Mouse (Mus musculus) urinary bladder, postnatal 10 days (tissue): ENCODE data around the gene Nol12.
A peak's percentile ranks its signal among the peaks of the same experiment; 100 is the strongest.

Experiments
- DNase-seq: peaks from one replicate; pipeline ENCODE4 v3.0.0; 2022; ENCODE audit warnings: low spot score

Gene Nol12

GRCm38 (mm10) chr15:78948883-78949282 is 14.2 kb downstream of the Nol12 start:
- no peak for DNase-seq

- DNase-seq: no peak
Measured at GRCm38 (mm10) chr15:78955663-78956062, 20.9 kb downstream of the Nol12 start.

- DNase-seq: no peak
Measured at GRCm38 (mm10) chr15:78956351-78956750, 21.6 kb downstream of the Nol12 start.

GRCm38 (mm10) chr15:78957021-78957420 is 22.3 kb downstream of the Nol12 start:
- no peak for DNase-seq

GRCm38 (mm10) chr15:78959537-78959936 is 24.8 kb downstream of the Nol12 start:
- DNase-seq: no peak

- no peak for DNase-seq
Measured at GRCm38 (mm10) chr15:78960088-78960487, 25.4 kb downstream of the Nol12 start.

GRCm38 (mm10) chr15:78962885-78963284 is 28.2 kb downstream of the Nol12 start:
- DNase-seq: no peak

GRCm38 (mm10) chr15:78971626-78972025 is 36.9 kb downstream of the Nol12 start:
- no peak for DNase-seq

GRCm38 (mm10) chr15:78973950-78974349 is 39.2 kb downstream of the Nol12 start:
- DNase-seq: no peak

GRCm38 (mm10) chr15:78977676-78978159 is 43.0 kb downstream of the Nol12 start:
- no peak for DNase-seq

GRCm38 (mm10) chr15:78978875-78979274 is 44.1 kb downstream of the Nol12 start:
- DNase-seq: no peak

GRCm38 (mm10) chr15:78980084-78980483 is 45.4 kb downstream of the Nol12 start:
- no peak for DNase-seq

- DNase-seq: peak; percentile 68
Measured at GRCm38 (mm10) chr15:78982658-78983435, 48.1 kb downstream of the Nol12 start.

- no peak for DNase-seq
Measured at GRCm38 (mm10) chr15:78983436-78984285, 48.9 kb downstream of the Nol12 start.

GRCm38 (mm10) chr15:78984286-78984778 is 49.6 kb downstream of the Nol12 start:
- DNase-seq: no peak

- no peak for DNase-seq
Measured at GRCm38 (mm10) chr15:78986536-78987220, 51.9 kb downstream of the Nol12 start.

GRCm38 (mm10) chr15:78988499-78988971 is 53.8 kb downstream of the Nol12 start:
- no peak for DNase-seq

GRCm38 (mm10) chr15:78989152-78990092 is 54.7 kb downstream of the Nol12 start:
- no peak for DNase-seq

GRCm38 (mm10) chr15:78990093-78990463 is 55.3 kb downstream of the Nol12 start:
- no peak for DNase-seq

- no peak for DNase-seq
Measured at GRCm38 (mm10) chr15:78990970-78991525, 56.3 kb downstream of the Nol12 start.

GRCm38 (mm10) chr15:78992235-78992634 is 57.5 kb downstream of the Nol12 start:
- no peak for DNase-seq
